Mouse (Mus musculus): ENCODE measurements around the gene Vwa3a.

- TF ChIP-seq TCF12 (IDR thresholded peaks at IDR 0.05; ENCODE audit: insufficient read depth, poor library complexity, severe bottlenecking) (no peak), POLR2AphosphoS2 (IDR thresholded peaks at IDR 0.05; ENCODE audit: insufficient read length, low read depth) (no peak), POLR2A (IDR thresholded peaks at IDR 0.05; ENCODE audit: insufficient read length, low read depth) (no peak)
Measured at GRCm38 (mm10) chr7:120722839-120723278, 16.3 kb upstream of the Vwa3a start.

Data from myocyte (in vitro differentiated cells).